Mouse (Mus musculus) testis, adult 2 months (tissue): ENCODE results near the gene Srebf1. TPM values are rescaled to one million over a fixed set of nuclear protein-coding genes. Genes with fewer than 3 reads are reported as not detected.
A peak's percentile ranks its signal among the peaks of the same experiment; 100 is the strongest.

ENCODE experiments used
- H3K27ac ChIP-seq: fragments of 200-500 bp; 2 replicates; pipeline ENCODE4 v1.5.1; 2012; ENCODE audit warnings: low read depth, low read length; ENCODE audit not compliant: control insufficient read depth, insufficient read depth
- H3K27me3 ChIP-seq: fragments of 200-500 bp; 2 replicates; pipeline ENCODE4 v1.6.1; 2012; ENCODE audit warnings: mild to moderate bottlenecking, low read length, moderate library complexity; ENCODE audit not compliant: control insufficient read depth, insufficient read depth
- H3K36me3 ChIP-seq: fragments of 200-500 bp; 2 replicates; pipeline ENCODE4 v1.6.1; 2012; ENCODE audit warnings: mild to moderate bottlenecking, low read length; ENCODE audit not compliant: control insufficient read depth, insufficient read depth
- H3K4me1 ChIP-seq: fragments of 200-500 bp; 2 replicates; pipeline ENCODE4 v1.6.1; 2012; ENCODE audit warnings: low read length; ENCODE audit not compliant: control insufficient read depth, insufficient read depth
- H3K4me3 ChIP-seq: fragments of 200-500 bp; 2 replicates; pipeline ENCODE4 v1.5.1; 2012; ENCODE audit warnings: low read depth, mild to moderate bottlenecking, low read length, moderate library complexity, mixed read lengths; ENCODE audit not compliant: control insufficient read depth
- CTCF ChIP-seq: fragments of 200-500 bp; IDR thresholded peaks from 2 replicates; pipeline ENCODE4 v1.5.1; 2012; ENCODE audit warnings: low read depth, mild to moderate bottlenecking, inconsistent platforms, low read length, moderate library complexity; ENCODE audit not compliant: control insufficient read depth, insufficient read depth, insufficient replicate concordance
- POLR2A ChIP-seq: fragments of 200-500 bp; IDR thresholded peaks from 2 replicates; pipeline ENCODE4 v1.6.1; 2012; ENCODE audit warnings: low read depth, mild to moderate bottlenecking, inconsistent platforms, low read length, moderate library complexity; ENCODE audit not compliant: control insufficient read depth
- polyA plus RNA-seq: library from polyadenylated mRNA; depleted of rRNA; stranded (reverse); fragments of >200 nt; gene quantifications from 2 replicates; pipeline ENCODE4 v1.2.3, GENCODE M21; 2012

Srebf1 gene
- polyA plus RNA-seq, 1 experiment = 13.2 TPM

- Histone ChIP-seq H3K4me3 (no peak overlapping the region), H3K27ac (no peak overlapping the region), H3K27me3 (no peaks in the 10 kb centered on the region), H3K4me1 (peaks cover 23% of the 10 kb centered on the region), H3K36me3 (no peaks in the 10 kb centered on the region)
- TF ChIP-seq CTCF (no peak), POLR2A (no peak)
Measured at GRCm38 (mm10) chr11:60224676-60225075, 2.3 kb upstream of the Srebf1 start.

DNA sequence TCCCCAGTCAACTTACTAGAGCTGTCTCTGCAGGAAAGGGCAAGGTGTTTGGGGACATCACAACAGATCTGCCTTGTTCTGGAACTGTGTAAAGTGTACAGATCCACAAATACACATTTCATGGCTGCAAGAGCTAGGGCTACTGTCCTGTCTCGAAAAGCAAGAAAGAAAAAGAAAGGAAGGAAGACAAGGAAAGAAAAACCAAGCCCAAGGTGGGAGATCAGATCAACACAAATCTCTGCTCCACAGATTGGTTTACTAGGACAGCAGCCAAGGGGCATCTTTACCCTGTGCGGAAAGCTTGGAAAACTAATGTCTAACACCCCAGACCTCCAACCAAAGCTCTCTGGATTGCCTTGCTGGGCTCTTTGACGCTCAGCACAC, 304 bp downstream of the Srebf1 start:
- Histone ChIP-seq H3K36me3 (no peaks in the 10 kb centered on the region), H3K4me1 (peaks cover 31% of the 10 kb centered on the region), H3K27me3 (no peaks in the 10 kb centered on the region), H3K4me3 (no peak overlapping the region; the same call in 1 of the 2 replicates), H3K27ac (no peak overlapping the region)
- TF ChIP-seq POLR2A (no peak), CTCF (no peak)

DNA sequence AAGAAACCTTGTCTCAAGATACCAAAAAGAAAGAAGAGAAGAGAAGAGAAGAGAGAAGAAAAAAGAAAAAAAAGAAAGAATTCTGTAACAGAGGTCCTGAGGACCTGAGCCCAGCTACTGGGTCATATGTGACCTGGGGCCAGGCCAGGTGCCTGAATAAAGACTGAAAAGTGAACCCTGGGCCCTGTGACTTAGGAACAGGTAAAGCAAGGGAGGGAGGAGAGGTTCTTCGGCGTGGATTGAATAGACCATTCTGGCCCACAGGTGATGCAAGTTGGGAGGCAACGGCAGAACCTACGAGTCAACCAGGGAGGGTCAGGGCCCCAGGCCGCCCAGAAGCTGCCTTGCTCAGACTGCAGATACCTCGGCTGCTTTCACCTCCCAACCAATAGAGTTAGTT, 956 bp downstream of the Srebf1 start:
- TF ChIP-seq POLR2A = no peak
- TF ChIP-seq CTCF = no peak
- H3K27me3 ChIP-seq = no peaks in the 10 kb centered on the region
- H3K4me1 ChIP-seq = peaks cover 35% of the 10 kb centered on the region
- no peak overlapping the region for H3K27ac ChIP-seq
- no peak overlapping the region for H3K4me3 ChIP-seq
- H3K36me3 ChIP-seq = no peaks in the 10 kb centered on the region

GRCm38 (mm10) chr11:60220291-60220804, 2.0 kb downstream of the Srebf1 start:
- Histone ChIP-seq H3K36me3 (no peaks in the 10 kb centered on the region), H3K4me1 (peaks cover 35% of the 10 kb centered on the region), H3K4me3 (peak overlapping the region; percentile 95), H3K27me3 (no peaks in the 10 kb centered on the region), H3K27ac (peak overlapping the region; percentile 91)
- TF ChIP-seq CTCF (no peak), POLR2A (peak; percentile 64)

GRCm38 (mm10) chr11:60219609-60220008, 2.8 kb downstream of the Srebf1 start:
- peak overlapping the region; percentile 91 for H3K27ac ChIP-seq
- peaks cover 35% of the 10 kb centered on the region for H3K4me1 ChIP-seq
- H3K27me3 ChIP-seq = no peaks in the 10 kb centered on the region
- H3K4me3 ChIP-seq = peak overlapping the region; percentile 95
- TF ChIP-seq POLR2A = no peak
- no peak for TF ChIP-seq CTCF
- H3K36me3 ChIP-seq = no peaks in the 10 kb centered on the region

- TF ChIP-seq POLR2A (no peak), CTCF (no peak)
- no peak overlapping the region for H3K4me3 ChIP-seq
- no peaks in the 10 kb centered on the region for H3K27me3 ChIP-seq
- peaks cover 25% of the 10 kb centered on the region for H3K4me1 ChIP-seq
- no peaks in the 10 kb centered on the region for H3K36me3 ChIP-seq
- no peak overlapping the region for H3K27ac ChIP-seq
Measured at GRCm38 (mm10) chr11:60217467-60217866, 4.9 kb downstream of the Srebf1 start.

- no peak overlapping the region for H3K4me3 ChIP-seq
- H3K4me1 ChIP-seq = peaks cover 24% of the 10 kb centered on the region
- H3K27me3 ChIP-seq = no peaks in the 10 kb centered on the region
- H3K27ac ChIP-seq = no peak overlapping the region
- no peaks in the 10 kb centered on the region for H3K36me3 ChIP-seq
- no peak for TF ChIP-seq CTCF
Measured at GRCm38 (mm10) chr11:60216671-60217070, 5.7 kb downstream of the Srebf1 start.

DNA sequence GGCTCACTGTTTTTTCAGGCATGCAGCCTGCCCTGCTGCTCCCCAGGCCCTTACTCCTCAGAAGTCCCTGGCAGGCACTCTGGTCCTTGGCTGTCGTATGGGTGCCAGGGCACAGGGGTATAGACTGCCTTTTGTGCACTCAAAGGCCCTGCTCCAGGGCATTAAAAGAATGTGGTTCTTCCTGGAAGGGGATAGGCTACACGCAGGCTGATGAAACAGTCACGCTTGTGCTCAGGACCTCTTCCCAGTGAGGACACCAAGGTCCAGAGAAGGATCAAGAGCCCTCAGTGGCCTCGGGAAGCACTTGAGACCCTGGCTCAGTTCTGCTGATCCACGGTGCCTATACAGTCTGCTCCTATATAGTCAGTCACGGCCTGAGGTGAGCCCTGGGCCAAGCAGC, 9.1 kb downstream of the Srebf1 start:
- no peaks in the 10 kb centered on the region for H3K36me3 ChIP-seq
- no peak overlapping the region for H3K4me3 ChIP-seq
- H3K4me1 ChIP-seq = peaks cover 32% of the 10 kb centered on the region
- TF ChIP-seq CTCF (no peak), POLR2A (no peak)
- H3K27ac ChIP-seq = no peak overlapping the region
- no peaks in the 10 kb centered on the region for H3K27me3 ChIP-seq
